In genomic region chr11:97793165-97793564, GRCm38 (mm10) we compare ENCODE assay signal across 11 mouse cellular contexts. TPM values are rescaled to one million over a fixed set of nuclear protein-coding genes. Genes with fewer than 3 reads are reported as not detected.
DNase-seq lines count a peak whose midpoint lies in the region; ATAC-seq lines count a peak whose summit lies in the region.
"Had no signal": no experiment of that assay in that cellular context is flagged by ENCODE, and none has a peak within 500 bp of the region (broad histone marks: within the 10 kb centered on the region; RNA-seq: fewer than 3 reads in every experiment).

No protein-coding gene starts in this region.

- peak; percentile 83 for DNase-seq in embryonic facial prominence, embryonic 11.5 days (ENCODE audit: low spot score)
- no peak for DNase-seq in embryonic facial prominence, embryonic 10.5 days (ENCODE audit: low spot score)
- peak; percentile 9 for DNase-seq in left cerebral cortex, postnatal 4 days
- DNase-seq in left cerebral cortex, postnatal 10 days (ENCODE audit: extremely low spot score in 1 of 2, low spot score in 2 of 2) = no peak
- DNase-seq in MN1 (ENCODE audit: low spot score) = peak; percentile 71
- peak; percentile 94 for DNase-seq in induced T-regulatory cell, adult 2 months (ENCODE audit: low read depth)
- DNase-seq in urinary bladder, adult 18-20 months (ENCODE audit: low spot score in 2 of 2) = no peak
- DNase-seq in layer of hippocampus, postnatal 25 days (ENCODE audit: extremely low spot score in 1 of 2, low spot score in 1 of 2) = no peak

- no peaks in the 10 kb centered on the region for H3K36me3 ChIP-seq in embryonic facial prominence, embryonic 11.5 days (replicated peaks; ENCODE audit: control insufficient read depth, insufficient read depth, low read depth, low read length)
- H3K36me3 ChIP-seq in embryonic facial prominence, embryonic 10.5 days (replicated peaks) = no peaks in the 10 kb centered on the region
- H3K36me3 ChIP-seq: lung, embryonic 15.5 days had no signal

- H3K4me3 ChIP-seq in embryonic facial prominence, embryonic 11.5 days (ENCODE audit: low read depth, low read length) = no peak overlapping the region
- no peak overlapping the region for H3K4me3 ChIP-seq in embryonic facial prominence, embryonic 10.5 days
- H3K4me3 ChIP-seq: lung, embryonic 15.5 days had no signal

- no peak overlapping the region for H3K27ac ChIP-seq in embryonic facial prominence, embryonic 11.5 days (replicated peaks; ENCODE audit: low read depth, low read length)
- H3K27ac ChIP-seq in embryonic facial prominence, embryonic 10.5 days (replicated peaks) = no peak overlapping the region
- H3K27ac ChIP-seq: lung, embryonic 15.5 days had no signal

- no peak for ATAC-seq in embryonic facial prominence, embryonic 11.5 days (replicated peaks; ENCODE audit: insufficient number of reproducible peaks, low FRiP score, low TSS enrichment, low read depth)

- WGBS in embryonic facial prominence, embryonic 11.5 days = 9% methylated on average over 2 of the region's 2 CpGs
- 8% methylated on average over 2 of the region's 2 CpGs for WGBS in embryonic facial prominence, embryonic 10.5 days

- intact Hi-C loops in left cerebral cortex, postnatal 4 days (cut with DNase I) = no loop called here
- intact Hi-C loops in left cerebral cortex, postnatal 10 days (cut with DNase I) = no loop called here

- H3K4me1 ChIP-seq in embryonic facial prominence, embryonic 11.5 days (ENCODE audit: control insufficient read depth, insufficient read depth, low read length) = no peaks in the 10 kb centered on the region
- peaks cover 6% of the 10 kb centered on the region for H3K4me1 ChIP-seq in embryonic facial prominence, embryonic 10.5 days

- H3K9me3 ChIP-seq in embryonic facial prominence, embryonic 11.5 days (replicated peaks; ENCODE audit: control insufficient read depth, low read length) = no peaks in the 10 kb centered on the region
- no peaks in the 10 kb centered on the region for H3K9me3 ChIP-seq in embryonic facial prominence, embryonic 10.5 days
- H3K9me3 ChIP-seq: lung, embryonic 15.5 days had no signal

- no peak overlapping the region for H3K4me2 ChIP-seq in embryonic facial prominence, embryonic 11.5 days (ENCODE audit: low read depth, low read length)
- H3K4me2 ChIP-seq: lung, embryonic 15.5 days had no signal

- no peak overlapping the region for H3K9ac ChIP-seq in embryonic facial prominence, embryonic 11.5 days (replicated peaks; ENCODE audit: low read length)
- H3K9ac ChIP-seq: lung, embryonic 15.5 days had no signal

- H3K27me3 ChIP-seq in embryonic facial prominence, embryonic 11.5 days (ENCODE audit: control insufficient read depth, insufficient read depth, low read length) = no peaks in the 10 kb centered on the region
- H3K27me3 ChIP-seq in embryonic facial prominence, embryonic 10.5 days (replicated peaks; ENCODE audit: low read depth, poor library complexity, severe bottlenecking) = no peaks in the 10 kb centered on the region
- H3K27me3 ChIP-seq: lung, embryonic 15.5 days had no signal

RNA-seq across cellular contexts. Expression of gene Lasp1, which starts 5.6 kb away (rescaled TPM):
- 62.6 and 67.8 TPM in 2 replicates for polyA plus RNA-seq in embryonic facial prominence, embryonic 11.5 days (2014; fragmentation: Nextera tagmentation; extraction: Ambion mirVana)
- polyA plus RNA-seq in embryonic facial prominence, embryonic 10.5 days (2016; fragmentation: Nextera tagmentation; extraction: Ambion mirVana) = 90.5 and 98.7 TPM in 2 replicates
- 100 to 1,000 TPM; 190 to 199 TPM for total RNA-seq in left cerebral cortex, postnatal 4 days (2021)
- 100 to 1,000 TPM; 190 to 203 TPM for total RNA-seq in left cerebral cortex, postnatal 10 days (2021)
- total RNA-seq in layer of hippocampus, postnatal 25 days (2021) = 100 to 1,000 TPM; 102 to 114 TPM

RNA-seq across cellular contexts. Expression of gene Rpl23, which starts 10.9 kb away (rescaled TPM):
- polyA plus RNA-seq in embryonic facial prominence, embryonic 11.5 days (2014; fragmentation: Nextera tagmentation; extraction: Ambion mirVana) = 524 and 537 TPM in 2 replicates
- 481 and 487 TPM in 2 replicates for polyA plus RNA-seq in embryonic facial prominence, embryonic 10.5 days (2016; fragmentation: Nextera tagmentation; extraction: Ambion mirVana)
- total RNA-seq in left cerebral cortex, postnatal 4 days (2021) = 100 to 1,000 TPM; 614 to 660 TPM
- total RNA-seq in left cerebral cortex, postnatal 10 days (2021) = 100 to 1,000 TPM; 423 to 456 TPM
- total RNA-seq in layer of hippocampus, postnatal 25 days (2021) = 100 to 1,000 TPM; 327 to 397 TPM

RNA-seq across cellular contexts. Expression of gene 1700001P01Rik, which starts 17.4 kb away (rescaled TPM):
- polyA plus RNA-seq in embryonic facial prominence, embryonic 11.5 days (2014; fragmentation: Nextera tagmentation; extraction: Ambion mirVana) = not detected in 2 replicates
- 0.85 and 1.1 TPM in 2 replicates for polyA plus RNA-seq in embryonic facial prominence, embryonic 10.5 days (2016; fragmentation: Nextera tagmentation; extraction: Ambion mirVana)
- 1 to 10 TPM in 1 of 2 experiments, not detected in 1; 2.0 TPM for total RNA-seq in left cerebral cortex, postnatal 4 days (2021)
- total RNA-seq in left cerebral cortex, postnatal 10 days (2021) = under 1 TPM; 0.60 to 0.63 TPM
- 1 to 10 TPM in 1 of 2 experiments, under 1 TPM in 1; 0.63 to 1.3 TPM for total RNA-seq in layer of hippocampus, postnatal 25 days (2021)
- polyA plus RNA-seq: heart, embryonic 14.5 days; stomach, embryonic 16.5 days had no signal

RNA-seq across cellular contexts. Expression of gene Cwc25, which starts 26.8 kb away (rescaled TPM):
- 12.9 and 13.1 TPM in 2 replicates for polyA plus RNA-seq in embryonic facial prominence, embryonic 11.5 days (2014; fragmentation: Nextera tagmentation; extraction: Ambion mirVana)
- polyA plus RNA-seq in embryonic facial prominence, embryonic 10.5 days (2016; fragmentation: Nextera tagmentation; extraction: Ambion mirVana) = 22.0 and 24.2 TPM in 2 replicates
- 10 to 100 TPM; 17.6 to 20.4 TPM for total RNA-seq in left cerebral cortex, postnatal 4 days (2021)
- total RNA-seq in left cerebral cortex, postnatal 10 days (2021) = 10 to 100 TPM; 18.8 to 19.4 TPM
- total RNA-seq in layer of hippocampus, postnatal 25 days (2021) = 10 to 100 TPM; 19.2 to 20.6 TPM

RNA-seq across cellular contexts. Expression of gene B230217C12Rik, which starts 47.4 kb away (rescaled TPM):
- 15.4 and 20.0 TPM in 2 replicates for polyA plus RNA-seq in embryonic facial prominence, embryonic 11.5 days (2014; fragmentation: Nextera tagmentation; extraction: Ambion mirVana)
- 14.0 and 16.0 TPM in 2 replicates for polyA plus RNA-seq in embryonic facial prominence, embryonic 10.5 days (2016; fragmentation: Nextera tagmentation; extraction: Ambion mirVana)
- 10 to 100 TPM; 27.1 to 29.0 TPM for total RNA-seq in left cerebral cortex, postnatal 4 days (2021)
- 10 to 100 TPM; 40.0 to 45.1 TPM for total RNA-seq in left cerebral cortex, postnatal 10 days (2021)
- total RNA-seq in layer of hippocampus, postnatal 25 days (2021) = 10 to 100 TPM; 66.2 to 71.6 TPM

Comparison
In these comparisons a context has a peak if more than half of its experiments do, and no peak if none do; other contexts are left out.
1. DNase-seq: peak in embryonic facial prominence, embryonic 11.5 days (single experiment), left cerebral cortex, postnatal 4 days (single experiment), MN1 (single experiment) and induced T-regulatory cell, adult 2 months (single experiment); none in embryonic facial prominence, embryonic 10.5 days (single experiment), left cerebral cortex, postnatal 10 days (0 of 2), urinary bladder, adult 18-20 months (0 of 2) and layer of hippocampus, postnatal 25 days (0 of 2).